11 mouse cellular contexts compared by ENCODE assay signal in genomic region chr10:39065449-39065848, GRCm38 (mm10).
"Had no signal": no experiment of that assay in that cellular context is flagged by ENCODE, and none has a peak within 500 bp of the region (broad histone marks: within the 10 kb centered on the region; RNA-seq: fewer than 3 reads in every experiment).

No protein-coding gene starts in this region.

- DNase-seq: kidney, adult 11 months; lung, adult 18-20 months had no signal

- H3K27me3 ChIP-seq: limb, embryonic 12.5 days; limb, embryonic 15.5 days; liver, embryonic 15.5 days; midbrain, embryonic 15.5 days; neural tube, embryonic 13.5 days had no signal

- H3K9me3 ChIP-seq: limb, embryonic 12.5 days; limb, embryonic 15.5 days; liver, embryonic 15.5 days; midbrain, embryonic 15.5 days; neural tube, embryonic 13.5 days had no signal

- H3K4me2 ChIP-seq: limb, embryonic 12.5 days; limb, embryonic 15.5 days; liver, embryonic 11.5 days; liver, embryonic 15.5 days; midbrain, embryonic 11.5 days; midbrain, embryonic 15.5 days; neural tube, embryonic 13.5 days had no signal

- H3K4me1 ChIP-seq: limb, embryonic 12.5 days; limb, embryonic 15.5 days; liver, embryonic 15.5 days; midbrain, embryonic 15.5 days; neural tube, embryonic 13.5 days had no signal

- H3K4me3 ChIP-seq: limb, embryonic 12.5 days; limb, embryonic 15.5 days; liver, embryonic 15.5 days; midbrain, embryonic 15.5 days; myocyte; neural tube, embryonic 13.5 days had no signal

- H3K36me3 ChIP-seq: liver, embryonic 15.5 days; midbrain, embryonic 15.5 days had no signal

- H3K9ac ChIP-seq: limb, embryonic 12.5 days; limb, embryonic 15.5 days; liver, embryonic 15.5 days; midbrain, embryonic 15.5 days; neural tube, embryonic 13.5 days had no signal

- H3K27ac ChIP-seq: kidney, postnatal 0 days; limb, embryonic 12.5 days; limb, embryonic 15.5 days; liver, embryonic 15.5 days; midbrain, embryonic 15.5 days; neural tube, embryonic 13.5 days had no signal

- ATAC-seq: midbrain, embryonic 15.5 days had no signal
